ENCODE assay signal across 8 mouse cellular contexts in genomic region chr6:82702593-82703017, GRCm38 (mm10). TPM values are rescaled to one million over a fixed set of nuclear protein-coding genes. Genes with fewer than 3 reads are reported as not detected.
DNase-seq lines count a peak whose midpoint lies in the region; ATAC-seq and TF ChIP-seq lines count a peak whose summit lies in the region.

No protein-coding gene starts in this region.

- H3K79me2 ChIP-seq in MEL (ENCODE audit: control insufficient read depth, insufficient read depth, low read length, poor library complexity), result no peaks in the 10 kb centered on the region

- TF ChIP-seq POLR2A in MEL (IDR thresholded peaks at IDR 0.05; ENCODE audit: control insufficient read depth in 1 of 2, insufficient read depth in 1 of 2, low read depth in 1 of 2, low read length in 2 of 2, poor library complexity in 1 of 2), result no peak
- TF ChIP-seq POLR2A in cerebellum, adult 2 months (IDR thresholded peaks at IDR 0.05; ENCODE audit: borderline replicate concordance, insufficient read depth, low read length), result no peak

- peak; percentile 98 for ATAC-seq in frontal cortex, adult (ENCODE audit: low TSS enrichment)
- peak; percentile 64 for ATAC-seq in hindbrain, embryonic 13.5 days (ENCODE audit: low FRiP score)

- peak; percentile 98 for TF ChIP-seq RAD21 in MEL (IDR thresholded peaks at IDR 0.05; ENCODE audit: low read depth, low read length)

- peak; percentile 94 for DNase-seq in MEL (ENCODE audit: low read depth, low spot score)
- DNase-seq in cerebellum, adult 2 months, result peak; percentile 70 to 81
- peak; percentile 81 to 84 for DNase-seq in layer of hippocampus, postnatal 14 days (ENCODE audit: low spot score in 2 of 2)
- peak; percentile 93 for DNase-seq in lung, postnatal 14 days
- DNase-seq in retina, adult 2 months (ENCODE audit: low read depth, low spot score), result peak; percentile 60
- DNase-seq in thymus, postnatal 36 days, result peak; percentile 83 to 86

- H3K27ac ChIP-seq in MEL (ENCODE audit: control insufficient read depth, low read depth, low read length), result no peak overlapping the region
- H3K27ac ChIP-seq in cerebellum, adult 2 months (ENCODE audit: insufficient read depth, low read length), result no peak overlapping the region
- H3K27ac ChIP-seq in hindbrain, embryonic 13.5 days, result no peak overlapping the region

- H3K27me3 ChIP-seq in MEL (ENCODE audit: control insufficient read depth in 1 of 2, insufficient read depth in 2 of 2, low read length in 2 of 2), result no peaks in the 10 kb centered on the region
- no peaks in the 10 kb centered on the region for H3K27me3 ChIP-seq in cerebellum, adult 2 months (ENCODE audit: control insufficient read depth, insufficient read depth, low read length)
- H3K27me3 ChIP-seq in hindbrain, embryonic 13.5 days, result no peaks in the 10 kb centered on the region

- TF ChIP-seq CTCF in MEL (IDR thresholded peaks at IDR 0.05 in 2 of 3, conservative IDR thresholded peaks at IDR 0.05 in 1 of 3; ENCODE audit: control insufficient read depth in 1 of 3, insufficient read depth in 1 of 3, low read depth in 2 of 3, low read length in 3 of 3, poor library complexity in 1 of 3, severe bottlenecking in 1 of 3), result peak; percentile 76 to 99 (median 99); a peak in 5 of 6 replicates
- TF ChIP-seq CTCF in cerebellum, adult 2 months (IDR thresholded peaks at IDR 0.05; ENCODE audit: borderline replicate concordance, insufficient read depth, low read depth, low read length), result peak; percentile 88

- H3K4me3 ChIP-seq in MEL (ENCODE audit: control insufficient read depth in 1 of 2, insufficient read depth in 1 of 2, low read depth in 2 of 2, low read length in 2 of 2), result peak overlapping the region in 1 of 2 experiments; percentile 4; a peak in 1 of 4 replicates
- H3K4me3 ChIP-seq in cerebellum, adult 2 months (replicated peaks; ENCODE audit: insufficient read depth, low read depth, low read length), result no peak overlapping the region
- no peak overlapping the region for H3K4me3 ChIP-seq in hindbrain, embryonic 13.5 days

- 29% methylated on average over 16 of the region's 16 CpGs for WGBS in cerebellum, adult 2 months
- WGBS in hindbrain, embryonic 13.5 days, result 28% methylated on average over 16 of the region's 16 CpGs

- TF ChIP-seq EP300 in MEL (IDR thresholded peaks at IDR 0.05; ENCODE audit: low read depth in 1 of 2, low read length in 2 of 2), result 0 out of 4 replicates have a peak, but pooled peaks of 1 of the 2 experiments have one; percentile 6

- H3K9ac ChIP-seq in MEL (ENCODE audit: control insufficient read depth, low read depth, low read length, poor library complexity, severe bottlenecking), result peak overlapping the region; percentile 7; the same call in 1 of the 2 replicates
- no peak overlapping the region for H3K9ac ChIP-seq in hindbrain, embryonic 13.5 days

- peaks cover 0 to 8% of the 10 kb centered on the region in 2 experiments; a peak in 1 of 4 replicates for H3K4me1 ChIP-seq in MEL (ENCODE audit: control insufficient read depth in 1 of 2, insufficient read depth in 2 of 2, low read length in 2 of 2)
- H3K4me1 ChIP-seq in cerebellum, adult 2 months (ENCODE audit: control insufficient read depth, insufficient read depth, low read length), result no peaks in the 10 kb centered on the region
- peaks cover 12% of the 10 kb centered on the region for H3K4me1 ChIP-seq in hindbrain, embryonic 13.5 days (replicated peaks)

- H3K36me3 ChIP-seq in MEL (ENCODE audit: control insufficient read depth in 1 of 2, insufficient read depth in 2 of 2, low read length in 2 of 2), result no peaks in the 10 kb centered on the region
- H3K36me3 ChIP-seq in hindbrain, embryonic 13.5 days, result no peaks in the 10 kb centered on the region

- no peaks in the 10 kb centered on the region for H3K9me3 ChIP-seq in MEL (replicated peaks; ENCODE audit: insufficient read depth, low read length)
- no peaks in the 10 kb centered on the region for H3K9me3 ChIP-seq in hindbrain, embryonic 13.5 days

- H3K4me2 ChIP-seq in hindbrain, embryonic 13.5 days, result no peak overlapping the region

TF ChIP-seq in MEL, 35 proteins besides CTCF, POLR2A, EP300 and RAD21:
- TF ChIP-seq POLR2AphosphoS2 (IDR thresholded peaks at IDR 0.05; ENCODE audit: low read length) (no peak), SMC3 (IDR thresholded peaks at IDR 0.05; ENCODE audit: low read depth, low read length) (peak; percentile 97), MAFK (IDR thresholded peaks at IDR 0.05; ENCODE audit: borderline replicate concordance, low read depth, low read length) (no peak), USF2 (IDR thresholded peaks at IDR 0.05; ENCODE audit: borderline replicate concordance in 1 of 2, insufficient read depth in 1 of 2, low read depth in 1 of 2, low read length in 2 of 2) (0 out of 4 replicates have a peak, but pooled peaks of 1 of the 2 experiments have one; percentile 51), TCF12 (IDR thresholded peaks at IDR 0.05; ENCODE audit: low read depth, low read length) (no peak), MYC (IDR thresholded peaks at IDR 0.05; ENCODE audit: low read depth, low read length) (peak; percentile 100), E2F4 (IDR thresholded peaks at IDR 0.05; ENCODE audit: borderline replicate concordance, low read depth, low read length) (no peak), TBP (IDR thresholded peaks at IDR 0.05; ENCODE audit: low read depth, low read length) (peak; percentile 96), MYB (IDR thresholded peaks at IDR 0.05; ENCODE audit: low read depth, low read length) (no peak), MAZ (IDR thresholded peaks at IDR 0.05; ENCODE audit: low read depth, low read length) (no peak), NELFE (IDR thresholded peaks at IDR 0.05; ENCODE audit: low read depth, low read length) (no peak), GATA1 (IDR thresholded peaks at IDR 0.05; ENCODE audit: low read depth, low read length) (no peak), ZKSCAN1 (IDR thresholded peaks at IDR 0.05; ENCODE audit: low read depth, low read length) (no peak), POLR2AphosphoS5 (IDR thresholded peaks at IDR 0.05; ENCODE audit: borderline replicate concordance, low read depth, low read length) (no peak), CHD1 (IDR thresholded peaks at IDR 0.05; ENCODE audit: low read depth, low read length) (no peak), SIN3A (IDR thresholded peaks at IDR 0.05; ENCODE audit: low read length) (peak; percentile 81), ZMIZ1 (IDR thresholded peaks at IDR 0.05; ENCODE audit: low read depth, low read length) (no peak), ZC3H11A (IDR thresholded peaks at IDR 0.05; ENCODE audit: low read depth, low read length) (peak; percentile 89), RCOR1 (IDR thresholded peaks at IDR 0.05; ENCODE audit: low read depth, low read length) (no peak), MXI1 (IDR thresholded peaks at IDR 0.05; ENCODE audit: low read depth, low read length) (peak; percentile 98), HCFC1 (IDR thresholded peaks at IDR 0.05; ENCODE audit: low read depth, low read length) (no peak), KAT2A (conservative IDR thresholded peaks at IDR 0.05; ENCODE audit: low read depth, low read length) (no peak), UBTF (IDR thresholded peaks at IDR 0.05; ENCODE audit: borderline replicate concordance, insufficient read depth, low read depth, low read length) (0 out of 2 replicates have a peak, but pooled peaks have one; percentile 83), GABPA (IDR thresholded peaks at IDR 0.05; ENCODE audit: low read depth, low read length) (no peak), NRF1 (IDR thresholded peaks at IDR 0.05; ENCODE audit: insufficient read depth, low read depth, low read length, poor library complexity, severe bottlenecking) (no peak), BHLHE40 (IDR thresholded peaks at IDR 0.05; ENCODE audit: borderline replicate concordance, low read depth, low read length) (peak; percentile 52; the same call in 1 of the 2 replicates), MAX (IDR thresholded peaks at IDR 0.05; ENCODE audit: low read length) (peak; percentile 99), CHD2 (IDR thresholded peaks at IDR 0.05; ENCODE audit: low read length) (no peak), ELF1 (IDR thresholded peaks at IDR 0.05; ENCODE audit: low read depth, low read length) (no peak), ZNF384 (IDR thresholded peaks at IDR 0.05; ENCODE audit: low read depth, low read length) (no peak), ETS1 (IDR thresholded peaks at IDR 0.05; ENCODE audit: low read depth, low read length) (no peak), MEF2A (IDR thresholded peaks at IDR 0.05; ENCODE audit: extremely low read depth, insufficient replicate concordance, low read depth, low read length, poor library complexity, severe bottlenecking) (no peak), JUND (IDR thresholded peaks at IDR 0.05; ENCODE audit: low read depth, low read length) (no peak), USF1 (IDR thresholded peaks at IDR 0.05; ENCODE audit: low read depth, low read length) (peak; percentile 91), TAL1 (IDR thresholded peaks at IDR 0.05; ENCODE audit: low read length) (no peak)

RNA-seq across cellular contexts. Expression of gene Pole4, which starts 2.6 kb away (rescaled TPM):
- total RNA-seq in MEL (2012; rRNA removed), result 65.7 and 67.2 TPM in 2 replicates
- 10 to 100 TPM in 1 of 2 experiments, not detected in 1; 76.7 TPM for polyA plus RNA-seq in MEL (2012; ENCODE audit: insufficient read depth in 1 of 2, insufficient read length in 2 of 2, low read depth in 1 of 2, low replicate concordance in 2 of 2, missing spikeins in 1 of 2)
- 30.1 TPM in 2 replicates for polyA plus RNA-seq in cerebellum, adult 2 months (2012; rRNA removed)
- polyA plus RNA-seq in hindbrain, embryonic 13.5 days (2015; fragmentation: Nextera tagmentation; extraction: Ambion mirVana), result 103 and 104 TPM in 2 replicates
- 10 to 100 TPM; 36.4 to 41.4 TPM for total RNA-seq in layer of hippocampus, postnatal 14 days (2021)
